Mouse (Mus musculus): ENCODE measurements around the gene Cbln4. TPM values are rescaled to one million over a fixed set of nuclear protein-coding genes. Genes with fewer than 3 reads are reported as not detected.

Cbln4 gene
- polyA plus RNA-seq (2012; rRNA removed), result 0.12 and 0.22 TPM in 2 replicates

- Histone ChIP-seq H3K27me3 (ENCODE audit: control insufficient read depth, insufficient read depth, low read length) (no peaks in the 10 kb centered on the region), H3K4me3 (ENCODE audit: control insufficient read depth, low read depth, low read length) (no peak within 1 kb of the TSS; the same call in 1 of the 2 replicates), H3K36me3 (ENCODE audit: control insufficient read depth, insufficient read depth, low read length) (no peaks in the 10 kb centered on the region), H3K27ac (ENCODE audit: control insufficient read depth, insufficient read depth, low read depth, low read length) (no peak within 1 kb of the TSS), H3K4me1 (ENCODE audit: control insufficient read depth, insufficient read depth, low read length) (peaks cover 15% of the 10 kb centered on the region)
- TF ChIP-seq POLR2A (IDR thresholded peaks at IDR 0.05; ENCODE audit: control insufficient read depth, low read depth, low read length) (no peak), CTCF (IDR thresholded peaks at IDR 0.05; ENCODE audit: control insufficient read depth, insufficient read depth, insufficient replicate concordance, low read depth, low read length) (no peak)
Measured at GRCm38 (mm10) chr2:172043235-172043610, at the start of gene Cbln4. TSS of gene Cbln4 (minus strand) at chr2:172043466.

- Histone ChIP-seq H3K36me3 (ENCODE audit: control insufficient read depth, insufficient read depth, low read length) (no peaks in the 10 kb centered on the region), H3K4me1 (ENCODE audit: control insufficient read depth, insufficient read depth, low read length) (no peaks in the 10 kb centered on the region), H3K4me3 (ENCODE audit: control insufficient read depth, low read depth, low read length) (no peak overlapping the region), H3K27me3 (ENCODE audit: control insufficient read depth, insufficient read depth, low read length) (no peaks in the 10 kb centered on the region), H3K27ac (ENCODE audit: control insufficient read depth, insufficient read depth, low read depth, low read length) (no peak overlapping the region)
- TF ChIP-seq POLR2A (IDR thresholded peaks at IDR 0.05; ENCODE audit: control insufficient read depth, low read depth, low read length), result no peak
- TF ChIP-seq CTCF (IDR thresholded peaks at IDR 0.05; ENCODE audit: control insufficient read depth, insufficient read depth, insufficient replicate concordance, low read depth, low read length), result no peak
Measured at GRCm38 (mm10) chr2:172078596-172078995, 35.3 kb upstream of the Cbln4 start.

- TF ChIP-seq CTCF (IDR thresholded peaks at IDR 0.05; ENCODE audit: control insufficient read depth, insufficient read depth, insufficient replicate concordance, low read depth, low read length), result no peak
- no peak for TF ChIP-seq POLR2A (IDR thresholded peaks at IDR 0.05; ENCODE audit: control insufficient read depth, low read depth, low read length)
- Histone ChIP-seq H3K4me1 (ENCODE audit: control insufficient read depth, insufficient read depth, low read length) (no peaks in the 10 kb centered on the region), H3K27me3 (ENCODE audit: control insufficient read depth, insufficient read depth, low read length) (no peaks in the 10 kb centered on the region), H3K36me3 (ENCODE audit: control insufficient read depth, insufficient read depth, low read length) (no peaks in the 10 kb centered on the region), H3K27ac (ENCODE audit: control insufficient read depth, insufficient read depth, low read depth, low read length) (no peak overlapping the region), H3K4me3 (ENCODE audit: control insufficient read depth, low read depth, low read length) (no peak overlapping the region)
Measured at GRCm38 (mm10) chr2:172076295-172076694, 33.0 kb upstream of the Cbln4 start.

- H3K36me3 ChIP-seq (ENCODE audit: control insufficient read depth, insufficient read depth, low read length), result no peaks in the 10 kb centered on the region
- H3K27ac ChIP-seq (ENCODE audit: control insufficient read depth, insufficient read depth, low read depth, low read length), result no peak overlapping the region
- TF ChIP-seq POLR2A (IDR thresholded peaks at IDR 0.05; ENCODE audit: control insufficient read depth, low read depth, low read length) (no peak), CTCF (IDR thresholded peaks at IDR 0.05; ENCODE audit: control insufficient read depth, insufficient read depth, insufficient replicate concordance, low read depth, low read length) (no peak)
- H3K27me3 ChIP-seq (ENCODE audit: control insufficient read depth, insufficient read depth, low read length), result no peaks in the 10 kb centered on the region
- H3K4me3 ChIP-seq (ENCODE audit: control insufficient read depth, low read depth, low read length), result no peak overlapping the region
- no peaks in the 10 kb centered on the region for H3K4me1 ChIP-seq (ENCODE audit: control insufficient read depth, insufficient read depth, low read length)
Measured at GRCm38 (mm10) chr2:172062876-172063275, 19.6 kb upstream of the Cbln4 start.

GRCm38 (mm10) chr2:172059747-172060146 is 16.5 kb upstream of the Cbln4 start:
- Histone ChIP-seq H3K36me3 (ENCODE audit: control insufficient read depth, insufficient read depth, low read length) (no peaks in the 10 kb centered on the region), H3K27ac (ENCODE audit: control insufficient read depth, insufficient read depth, low read depth, low read length) (no peak overlapping the region), H3K4me1 (ENCODE audit: control insufficient read depth, insufficient read depth, low read length) (no peaks in the 10 kb centered on the region), H3K4me3 (ENCODE audit: control insufficient read depth, low read depth, low read length) (no peak overlapping the region), H3K27me3 (ENCODE audit: control insufficient read depth, insufficient read depth, low read length) (no peaks in the 10 kb centered on the region)
- TF ChIP-seq CTCF (IDR thresholded peaks at IDR 0.05; ENCODE audit: control insufficient read depth, insufficient read depth, insufficient replicate concordance, low read depth, low read length) (peak; percentile 10; the same call in 1 of the 2 replicates), POLR2A (IDR thresholded peaks at IDR 0.05; ENCODE audit: control insufficient read depth, low read depth, low read length) (no peak)

GRCm38 (mm10) chr2:172058936-172059665 is 15.8 kb upstream of the Cbln4 start:
- TF ChIP-seq CTCF (IDR thresholded peaks at IDR 0.05; ENCODE audit: control insufficient read depth, insufficient read depth, insufficient replicate concordance, low read depth, low read length), result no peak
- no peak for TF ChIP-seq POLR2A (IDR thresholded peaks at IDR 0.05; ENCODE audit: control insufficient read depth, low read depth, low read length)
- no peak overlapping the region for H3K27ac ChIP-seq (ENCODE audit: control insufficient read depth, insufficient read depth, low read depth, low read length)
- no peaks in the 10 kb centered on the region for H3K4me1 ChIP-seq (ENCODE audit: control insufficient read depth, insufficient read depth, low read length)
- no peaks in the 10 kb centered on the region for H3K36me3 ChIP-seq (ENCODE audit: control insufficient read depth, insufficient read depth, low read length)
- no peak overlapping the region for H3K4me3 ChIP-seq (ENCODE audit: control insufficient read depth, low read depth, low read length)
- no peaks in the 10 kb centered on the region for H3K27me3 ChIP-seq (ENCODE audit: control insufficient read depth, insufficient read depth, low read length)

- Histone ChIP-seq H3K36me3 (ENCODE audit: control insufficient read depth, insufficient read depth, low read length) (no peaks in the 10 kb centered on the region), H3K27me3 (ENCODE audit: control insufficient read depth, insufficient read depth, low read length) (no peaks in the 10 kb centered on the region), H3K4me1 (ENCODE audit: control insufficient read depth, insufficient read depth, low read length) (peaks cover 15% of the 10 kb centered on the region), H3K4me3 (ENCODE audit: control insufficient read depth, low read depth, low read length) (no peak overlapping the region), H3K27ac (ENCODE audit: control insufficient read depth, insufficient read depth, low read depth, low read length) (no peak overlapping the region)
- TF ChIP-seq POLR2A (IDR thresholded peaks at IDR 0.05; ENCODE audit: control insufficient read depth, low read depth, low read length) (no peak), CTCF (IDR thresholded peaks at IDR 0.05; ENCODE audit: control insufficient read depth, insufficient read depth, insufficient replicate concordance, low read depth, low read length) (no peak)
Measured at GRCm38 (mm10) chr2:172046002-172046401, 2.7 kb upstream of the Cbln4 start.

Measured in testis, adult 2 months (tissue).